11 mouse cellular contexts compared by ENCODE assay signal in genomic region chr15:92640212-92641082, GRCm38 (mm10).
DNase-seq lines count a peak whose midpoint lies in the region; TF ChIP-seq lines count a peak whose summit lies in the region.
"Had no signal": no experiment of that assay in that cellular context is flagged by ENCODE, and none has a peak within 500 bp of the region (broad histone marks: within the 10 kb centered on the region; RNA-seq: fewer than 3 reads in every experiment).

No protein-coding gene starts in this region.

- H3K36me3 ChIP-seq in myocyte (ENCODE audit: control insufficient read depth, insufficient read depth), result no peaks in the 10 kb centered on the region
- H3K36me3 ChIP-seq: embryonic facial prominence, embryonic 13.5 days; stomach, embryonic 15.5 days had no signal

- no peak overlapping the region for H3ac ChIP-seq in myocyte (ENCODE audit: control insufficient read depth, insufficient read length)

- H3K4me3 ChIP-seq in myocyte, result no peak overlapping the region
- H3K4me3 ChIP-seq: embryonic facial prominence, embryonic 13.5 days; stomach, embryonic 15.5 days had no signal

- H3K79me2 ChIP-seq in myocyte (ENCODE audit: control insufficient read depth, insufficient read depth), result no peaks in the 10 kb centered on the region

- no peak for TF ChIP-seq POLR2A in myocyte (IDR thresholded peaks at IDR 0.05; ENCODE audit: insufficient read length, low read depth)

- peak overlapping the region; percentile 14 for H3K4me2 ChIP-seq in myocyte (ENCODE audit: low read depth)
- H3K4me2 ChIP-seq: embryonic facial prominence, embryonic 13.5 days; stomach, embryonic 15.5 days had no signal

- peak; percentile 13 to 18 for DNase-seq in cerebellum, postnatal 14 days
- no peak for DNase-seq in cerebellum, adult 9-11 months
- peak; percentile 19 for DNase-seq in left cerebral cortex, postnatal 4 days
- DNase-seq in left cerebral cortex, adult 18-20 months (ENCODE audit: low spot score in 2 of 2), result no peak
- DNase-seq in heart, postnatal 36 days, result peak; percentile 15 to 24
- no peak for DNase-seq in urinary bladder, postnatal 25 days (ENCODE audit: low spot score)
- no peak for DNase-seq in MN1 (ENCODE audit: low spot score)
- DNase-seq: liver, postnatal 0 days had no signal

- intact Hi-C loops in left cerebral cortex, postnatal 4 days (cut with DNase I), result no loop called here
- intact Hi-C loops in heart, postnatal 36 days (cut with DNase I), result no loop called here

- no peaks in the 10 kb centered on the region for H3K27me3 ChIP-seq in myocyte (ENCODE audit: control insufficient read depth, insufficient read depth, insufficient read length)
- H3K27me3 ChIP-seq: embryonic facial prominence, embryonic 13.5 days; stomach, embryonic 15.5 days had no signal

TF ChIP-seq in myocyte, 11 proteins besides CTCF, POLR2A, EP300 and RAD21:
- TF ChIP-seq TCF3 (IDR thresholded peaks at IDR 0.05; ENCODE audit: insufficient read length, low read depth) (no peak), MYOD1 (IDR thresholded peaks at IDR 0.05; ENCODE audit: control insufficient read depth in 1 of 3, insufficient read length in 2 of 3, low read depth in 2 of 3) (peak in 1 of 3 experiments; percentile 60), E2F4 (IDR thresholded peaks at IDR 0.05; ENCODE audit: insufficient read depth) (no peak), USF1 (IDR thresholded peaks at IDR 0.05; ENCODE audit: low read depth) (no peak), MYOG (IDR thresholded peaks at IDR 0.05; ENCODE audit: control insufficient read depth in 1 of 3, insufficient read depth in 1 of 3, insufficient read length in 2 of 3, low read depth in 2 of 3) (peak in 1 of 3 experiments; percentile 73), SRF (IDR thresholded peaks at IDR 0.05; ENCODE audit: control insufficient read depth, insufficient read length, low read depth) (no peak), REST (IDR thresholded peaks at IDR 0.05; ENCODE audit: insufficient read depth, insufficient read length) (no peak), TCF12 (IDR thresholded peaks at IDR 0.05; ENCODE audit: insufficient read depth, poor library complexity, severe bottlenecking) (no peak), MAX (IDR thresholded peaks at IDR 0.05; ENCODE audit: low read depth) (no peak), POLR2AphosphoS2 (IDR thresholded peaks at IDR 0.05; ENCODE audit: insufficient read length, low read depth) (no peak), CEBPB (IDR thresholded peaks at IDR 0.05; ENCODE audit: insufficient read depth, poor library complexity, severe bottlenecking) (no peak)

Comparison
In these comparisons a context has a peak if more than half of its experiments do, and no peak if none do; other contexts are left out.
1. DNase-seq: peak in cerebellum, postnatal 14 days (2 of 2), left cerebral cortex, postnatal 4 days (single experiment) and heart, postnatal 36 days (2 of 2); none in cerebellum, adult 9-11 months (single experiment), left cerebral cortex, adult 18-20 months (0 of 2), urinary bladder, postnatal 25 days (single experiment) and MN1 (single experiment).